Mouse (Mus musculus) lung, adult 2 months (tissue): ENCODE measurements around the gene Psme1.

Source experiments
- CTCF ChIP-seq: fragments of 200-500 bp; IDR thresholded peaks from 2 replicates; pipeline ENCODE4 v1.5.1; 2011; ENCODE audit warnings: mild to moderate bottlenecking, low read length, control low read depth; ENCODE audit not compliant: insufficient read depth
- POLR2A ChIP-seq: fragments of 200-500 bp; IDR thresholded peaks from 2 replicates; pipeline ENCODE4 v1.6.1; 2011; ENCODE audit warnings: low read depth, mild to moderate bottlenecking, control low read depth, low read length, borderline replicate concordance; ENCODE audit errors: extremely low read depth

- no peak for TF ChIP-seq CTCF
- TF ChIP-seq POLR2A: no peak
These were observed 7.3 kb upstream of the Psme1 start for GRCm38 (mm10) chr14:55570588-55570987.
